Mouse (Mus musculus): Measurements from ENCODE around the gene Olfr881.

Gene Olfr881

GRCm38 (mm10) chr9:37991525-37991924, at the start of gene Olfr881:
Gene Olfr881, plus strand, starts transcription at chr9:37991825.
- no peak for DNase-seq (ENCODE audit: low spot score in 2 of 2)

- no peak for DNase-seq (ENCODE audit: low spot score in 2 of 2)
Observed at GRCm38 (mm10) chr9:37998581-37999204, 7.1 kb downstream of the Olfr881 start.

GRCm38 (mm10) chr9:38000021-38000420, 8.4 kb downstream of the Olfr881 start:
- DNase-seq (ENCODE audit: low spot score in 2 of 2), result no peak

- DNase-seq (ENCODE audit: low spot score in 2 of 2), result no peak
Observed at GRCm38 (mm10) chr9:38025508-38025907, 33.9 kb downstream of the Olfr881 start, which contains the start of gene Olfr883. Gene Olfr883, plus strand, starts transcription at chr9:38025808.
